Mouse (Mus musculus) stomach, postnatal 0 days (tissue): ENCODE data around the gene Rdh16f2.
"Not testable (repeated sequence)": the region's sequence is repeated elsewhere in the genome, so short reads cannot be mapped to it uniquely, and the experiment has no call there.

Source experiments
- CTCF ChIP-seq: IDR thresholded peaks from 2 replicates; pipeline ENCODE4 v1.5.1; 2016; ENCODE audit warnings: antibody characterized with exemption, low read depth, mild to moderate bottlenecking, moderate library complexity
- EP300 ChIP-seq: optimal IDR thresholded peaks from 2 replicates; pipeline ENCODE3; 2016; ENCODE audit warnings: antibody characterized with exemption

DNA sequence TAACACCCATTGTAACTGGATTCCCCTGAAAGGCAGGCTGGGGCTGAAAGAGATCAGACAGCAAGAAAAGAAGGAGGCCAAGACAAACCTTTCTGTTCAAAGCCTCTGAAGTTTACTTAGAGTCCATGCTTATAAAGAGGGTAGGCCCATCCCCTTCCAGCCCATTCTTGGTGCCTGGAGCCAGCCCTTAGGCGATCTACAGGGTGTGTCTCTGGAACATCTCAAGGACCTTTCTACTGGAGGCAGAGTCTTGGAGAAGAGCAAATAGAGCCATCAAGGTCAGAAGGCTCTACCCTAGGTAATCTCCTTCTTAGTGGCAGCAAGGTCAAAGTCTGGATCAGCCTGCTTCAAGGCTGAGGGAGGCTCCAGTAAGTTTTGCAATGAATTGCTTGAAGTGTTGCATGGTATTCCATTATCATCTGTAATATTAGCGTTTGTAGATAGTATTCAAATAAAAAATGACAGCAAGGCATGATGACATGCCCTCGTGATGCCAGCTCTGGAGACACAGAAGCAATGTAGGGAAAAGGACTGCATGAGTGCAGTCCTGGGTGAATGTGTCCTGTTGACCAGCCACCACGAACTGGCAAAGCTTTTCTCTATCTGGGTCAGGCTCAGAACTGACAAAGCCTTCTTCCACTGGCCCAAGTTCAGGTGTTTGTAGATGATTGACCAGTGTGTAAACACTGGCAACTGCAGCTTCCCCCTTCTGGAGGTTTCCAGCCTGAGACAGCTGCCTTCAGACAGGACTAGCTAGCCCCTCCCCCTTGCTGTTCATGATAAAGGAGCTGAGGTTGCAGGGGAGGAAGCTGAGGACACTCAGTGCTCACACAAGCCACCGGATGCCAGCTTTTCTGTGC is 27.1 kb downstream of the Rdh16f2 start:
- not testable (repeated sequence) for TF ChIP-seq CTCF, EP300
